Mouse (Mus musculus): Measurements from ENCODE around the gene Stk11ip.

DNA sequence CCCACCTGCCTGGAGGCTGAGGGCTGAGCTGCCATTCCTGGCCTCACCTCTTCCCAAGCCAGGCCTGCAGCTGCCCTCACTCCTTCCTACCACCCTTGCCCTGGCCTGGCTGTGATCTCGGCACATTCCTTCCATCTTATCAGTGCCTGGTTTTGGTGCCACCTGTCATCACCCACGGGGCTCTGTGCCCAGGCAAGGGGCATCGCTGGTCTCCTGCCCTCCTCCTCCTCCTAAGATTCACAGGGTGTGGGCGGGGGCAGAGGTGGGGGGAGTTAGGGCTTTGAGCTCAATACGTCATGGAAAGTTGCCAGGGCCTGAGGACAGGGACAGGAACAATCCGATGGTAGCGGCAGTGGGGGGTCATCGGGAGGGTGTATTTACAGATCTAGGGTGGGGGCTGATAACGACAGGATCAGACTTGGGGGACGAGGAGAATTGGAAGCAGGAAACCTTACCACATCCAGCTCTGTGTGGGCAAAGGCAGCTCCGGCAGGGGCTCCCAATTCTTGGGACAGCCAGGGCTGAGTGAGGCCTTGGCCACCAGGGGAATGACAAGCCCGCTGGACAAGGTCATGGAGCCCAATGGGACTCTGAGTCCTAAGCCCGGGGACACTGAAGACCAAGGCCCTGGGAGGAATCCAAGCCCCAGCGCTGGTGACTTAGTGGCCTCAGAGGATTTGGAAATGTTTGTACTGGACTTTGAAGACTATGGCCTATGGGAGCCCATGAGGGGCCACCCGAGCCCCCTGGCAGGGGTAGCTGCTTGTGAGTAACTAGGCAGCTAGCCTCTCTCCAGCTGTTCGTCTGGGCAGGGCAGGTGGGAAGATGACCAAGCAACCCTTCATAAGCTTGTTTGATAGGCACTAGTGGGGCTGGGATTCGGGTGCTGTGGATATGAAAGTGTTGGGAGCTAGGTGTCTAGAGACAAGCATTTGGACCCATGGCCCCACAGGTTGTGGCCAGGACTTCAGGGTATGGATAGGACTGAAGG, 28.3 kb downstream of the Stk11ip start:
- TF ChIP-seq CTCF (IDR thresholded peaks at IDR 0.05; ENCODE audit: borderline replicate concordance, insufficient read depth, low read depth, low read length) (no peak), POLR2A (IDR thresholded peaks at IDR 0.05; ENCODE audit: borderline replicate concordance, insufficient read depth, low read length) (no peak)
